Mouse (Mus musculus): Measurements from ENCODE around the gene Ndufa13.

DNA sequence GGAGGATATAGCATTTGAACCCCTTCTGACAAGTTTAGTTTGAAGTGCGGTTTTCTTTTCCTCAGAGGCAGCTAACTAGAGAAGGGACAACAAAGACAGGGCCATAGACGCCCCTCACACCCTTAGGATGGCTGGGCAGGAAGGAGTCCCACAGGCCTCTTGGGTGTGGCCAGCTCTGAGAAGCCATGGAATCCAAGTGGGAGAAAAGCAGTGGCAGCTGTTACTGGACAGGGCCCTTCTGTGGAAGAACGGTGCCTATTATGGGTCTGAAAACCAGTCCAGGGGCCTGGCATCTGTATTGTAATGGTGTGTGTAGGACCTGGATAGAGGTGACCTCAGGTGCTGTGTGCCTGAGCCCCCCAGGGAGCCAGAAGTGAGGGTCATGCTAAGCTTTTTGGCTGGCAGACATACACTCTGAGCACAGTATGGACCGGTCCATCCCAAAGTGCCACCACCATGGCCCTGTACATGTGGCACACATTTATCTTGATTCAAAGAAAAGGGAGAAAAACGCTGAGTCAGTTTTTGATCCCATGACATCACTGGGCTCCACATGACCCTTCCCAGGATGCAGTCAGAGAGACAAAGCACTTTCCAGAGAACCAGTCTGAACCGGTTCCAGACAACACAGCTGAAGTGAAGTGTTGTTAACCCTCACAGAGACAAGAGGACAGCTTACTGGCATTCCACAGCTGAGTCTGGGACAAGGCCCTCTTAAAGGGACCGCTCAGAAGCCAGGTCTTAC lies 33.9 kb upstream of the Ndufa13 start:
- TF ChIP-seq CHD2 (IDR thresholded peaks at IDR 0.05; ENCODE audit: low read depth, low read length) (no peak), ZNF384 (IDR thresholded peaks at IDR 0.05; ENCODE audit: low read depth, low read length) (no peak)
